Mouse (Mus musculus): ENCODE data around the gene Setd4. TPM values are rescaled to one million over a fixed set of nuclear protein-coding genes. Genes with fewer than 3 reads are reported as not detected.
"Not testable (repeated sequence)": the region's sequence is repeated elsewhere in the genome, so short reads cannot be mapped to it uniquely, and the experiment has no call there.

Gene Setd4
- total RNA-seq (2021): 10 to 100 TPM in 1 of 2 experiments, 1 to 10 TPM in 1; 7.0 to 11.6 TPM

GRCm38 (mm10) chr16:93603439-93604212 lies at the start of gene Setd4:
Gene Setd4, minus strand, starts transcription at chr16:93604063.
- DNase-seq (ENCODE audit: extremely low spot score in 1 of 2, low spot score in 1 of 2): peak; percentile 88 to 92

DNA sequence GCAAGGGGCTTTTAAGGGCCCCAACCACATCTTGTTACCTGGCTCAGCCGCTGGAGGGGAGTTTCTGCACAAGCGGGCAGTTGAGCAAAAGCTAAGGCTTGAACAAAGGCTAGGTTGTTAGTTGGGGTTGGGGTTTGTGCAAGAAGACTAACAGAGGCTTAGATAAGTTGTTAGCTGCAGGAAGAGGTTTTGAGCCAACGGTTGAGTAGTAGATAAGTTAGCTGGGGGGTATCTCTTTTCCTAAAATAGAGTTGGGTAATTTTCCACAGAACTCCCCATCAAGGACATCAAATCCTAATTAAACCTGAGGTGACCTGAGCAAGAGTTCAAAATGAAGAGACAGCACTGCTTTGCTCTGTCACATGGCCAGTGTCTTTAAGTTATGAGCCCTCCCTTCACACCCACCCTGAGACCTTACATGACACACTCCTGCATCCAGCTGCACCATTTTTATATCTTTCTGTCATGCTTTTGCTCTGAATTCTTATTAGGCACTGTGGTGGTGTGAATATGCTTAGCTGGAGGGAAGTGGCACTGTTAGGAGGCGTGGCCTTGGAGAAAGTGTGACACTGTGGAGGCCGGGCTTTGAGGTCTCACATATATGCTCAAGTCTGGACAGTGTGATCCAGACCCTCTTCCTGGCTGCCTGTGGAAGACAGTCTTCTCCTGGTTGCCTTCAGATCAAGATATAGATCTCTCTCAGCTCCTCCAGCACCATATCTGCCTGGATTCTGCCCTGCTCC lies 44.7 kb upstream of the Setd4 start:
- no peak for DNase-seq (ENCODE audit: extremely low spot score in 1 of 2, low spot score in 1 of 2)

DNA sequence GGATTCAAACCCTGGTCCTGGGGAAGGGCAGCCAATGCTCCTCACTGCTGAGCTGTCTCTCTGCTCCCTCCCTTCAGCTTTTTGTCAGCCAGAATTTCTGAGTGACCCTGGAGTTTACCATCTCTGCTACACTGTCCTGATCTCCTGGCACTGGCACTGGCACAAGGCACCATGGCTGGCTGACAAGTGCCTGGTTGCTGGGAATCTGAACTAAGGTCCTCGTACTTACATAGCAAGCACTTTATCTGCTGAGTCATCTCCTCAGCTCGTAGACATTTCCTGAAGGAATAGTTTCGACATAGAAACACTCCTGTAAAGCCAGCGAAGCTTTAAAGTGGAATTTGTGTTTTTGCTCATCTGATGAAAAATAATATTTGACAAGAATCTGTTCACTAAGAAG lies 40.1 kb upstream of the Setd4 start:
- DNase-seq (ENCODE audit: extremely low spot score in 1 of 2, low spot score in 1 of 2): no peak

DNA sequence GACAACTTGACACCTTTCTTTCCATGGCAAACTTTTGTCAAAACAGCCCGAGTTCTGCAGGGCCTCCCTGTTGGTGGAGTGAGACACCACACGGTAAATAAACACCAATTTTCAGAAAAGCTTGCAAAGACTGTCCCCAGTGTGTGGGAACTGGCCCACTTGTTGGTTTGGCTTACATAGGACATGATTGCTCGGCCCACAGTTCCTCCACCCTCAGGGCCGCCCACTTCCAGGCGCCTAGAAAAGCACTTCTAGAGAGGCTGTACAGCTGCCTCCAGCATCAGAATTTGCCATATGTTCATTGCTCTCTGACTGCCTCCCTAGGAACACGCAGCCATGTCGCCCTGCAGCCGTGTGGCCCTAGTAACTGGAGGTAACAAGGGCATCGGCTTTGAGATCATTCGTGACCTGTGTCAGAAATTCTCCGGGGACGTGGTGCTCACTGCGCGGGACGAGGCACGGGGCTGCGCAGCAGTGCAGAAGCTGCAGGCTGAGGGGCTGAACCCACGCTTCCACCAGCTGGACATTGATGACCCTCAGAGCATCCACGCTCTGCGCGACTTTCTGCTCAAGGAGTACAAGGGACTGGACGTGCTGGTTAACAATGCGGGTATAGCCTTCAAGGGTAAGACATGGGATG lies 24.0 kb upstream of the Setd4 start, which contains the start of gene Gm5678:
Gm5678 (plus strand) TSS at position 337 of the 640 bp plus-strand sequence.
- DNase-seq (ENCODE audit: extremely low spot score in 1 of 2, low spot score in 1 of 2): no peak

- peak in 1 of 2 experiments; percentile 38 for DNase-seq (ENCODE audit: extremely low spot score in 1 of 2, low spot score in 1 of 2)
Observed at GRCm38 (mm10) chr16:93626745-93627144, 22.9 kb upstream of the Setd4 start.

DNA sequence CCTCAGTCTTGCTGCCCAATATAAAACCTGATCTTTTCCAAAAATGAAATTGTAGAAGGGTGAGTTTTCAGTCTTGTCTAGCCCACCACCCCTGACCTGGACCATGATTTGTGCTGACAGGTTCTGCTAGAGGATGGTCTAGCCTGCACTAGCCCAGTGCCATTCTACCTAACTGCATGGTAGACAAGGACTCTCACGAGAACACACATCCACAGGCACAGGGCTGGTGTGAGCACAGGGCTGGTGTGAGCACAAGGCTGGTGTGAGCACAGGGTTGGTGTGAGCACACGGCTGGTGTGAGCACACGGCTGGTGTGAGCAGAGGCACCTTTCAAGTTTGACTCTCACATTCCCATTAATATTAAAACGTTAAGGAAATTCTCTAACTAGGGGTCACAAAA lies 20.8 kb upstream of the Setd4 start:
- DNase-seq (ENCODE audit: extremely low spot score in 1 of 2, low spot score in 1 of 2): no peak

- not testable (repeated sequence) for DNase-seq (ENCODE audit: extremely low spot score in 1 of 2, low spot score in 1 of 2)
Observed at GRCm38 (mm10) chr16:93623759-93624158, 19.9 kb upstream of the Setd4 start.

DNA sequence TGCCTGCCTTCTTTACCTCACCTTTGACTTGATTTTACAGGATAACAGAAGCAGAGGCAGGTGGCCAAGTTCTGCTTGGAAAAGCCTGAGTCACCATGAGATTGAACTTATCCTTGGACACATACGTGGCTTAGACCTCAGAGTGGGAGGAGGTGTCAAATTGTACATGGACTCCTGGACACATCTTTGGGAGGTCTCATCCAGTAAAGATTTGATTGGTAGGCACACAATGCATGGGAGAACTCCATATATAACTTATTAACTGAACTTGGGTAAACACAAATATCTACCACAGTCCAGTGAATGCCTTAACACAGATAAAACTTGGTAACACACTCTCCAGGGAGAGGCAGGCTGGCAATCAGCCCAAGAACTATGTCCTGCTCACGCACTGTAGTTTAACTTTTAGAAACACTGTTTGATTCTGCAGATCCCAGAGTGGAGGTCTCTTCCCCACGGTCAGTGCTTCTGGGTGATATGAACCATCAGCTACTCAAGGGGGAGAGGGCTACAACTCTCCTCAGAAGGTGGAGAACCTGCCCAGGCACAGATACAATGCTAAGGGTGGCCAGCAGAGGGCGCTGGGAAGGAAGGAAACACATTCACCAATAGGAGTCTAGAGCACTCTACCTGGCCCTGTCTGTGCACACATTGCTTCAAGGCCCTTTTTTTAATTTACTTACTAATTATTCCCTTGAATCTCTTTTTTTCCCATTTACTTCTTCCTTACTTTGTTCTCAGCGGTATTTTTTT lies 11.4 kb upstream of the Setd4 start:
- peak; percentile 51 to 75 for DNase-seq (ENCODE audit: extremely low spot score in 1 of 2, low spot score in 1 of 2)

GRCm38 (mm10) chr16:93610961-93611360 lies 7.1 kb upstream of the Setd4 start:
- no peak for DNase-seq (ENCODE audit: extremely low spot score in 1 of 2, low spot score in 1 of 2)

GRCm38 (mm10) chr16:93609796-93610195 lies 5.9 kb upstream of the Setd4 start:
- no peak for DNase-seq (ENCODE audit: extremely low spot score in 1 of 2, low spot score in 1 of 2)

- no peak for DNase-seq (ENCODE audit: extremely low spot score in 1 of 2, low spot score in 1 of 2)
Observed at GRCm38 (mm10) chr16:93608731-93609130, 4.9 kb upstream of the Setd4 start.

DNA sequence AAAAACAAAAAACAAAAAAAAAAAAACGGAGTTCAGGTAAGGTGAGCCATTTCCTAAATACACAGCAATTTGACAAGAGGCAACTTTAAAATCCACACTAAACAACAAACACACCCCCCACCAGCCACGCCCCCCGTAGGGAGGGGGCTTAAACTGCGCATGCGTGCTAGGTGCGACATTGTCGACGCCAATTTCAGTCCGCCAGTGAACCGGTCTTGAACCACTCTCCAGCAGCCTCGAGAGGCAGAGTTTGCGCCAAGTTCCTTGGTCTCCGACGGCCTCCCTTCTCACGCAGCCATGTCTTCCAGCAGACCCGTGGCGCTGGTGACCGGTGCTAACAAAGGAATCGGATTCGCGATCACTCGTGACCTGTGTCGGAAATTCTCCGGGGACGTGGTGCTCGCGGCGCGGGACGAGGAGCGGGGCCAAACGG lies 3.8 kb upstream of the Setd4 start:
- peak; percentile 64 to 69 for DNase-seq (ENCODE audit: extremely low spot score in 1 of 2, low spot score in 1 of 2)

- no peak for DNase-seq (ENCODE audit: extremely low spot score in 1 of 2, low spot score in 1 of 2)
Observed at GRCm38 (mm10) chr16:93606146-93606545, 2.3 kb upstream of the Setd4 start.

DNA sequence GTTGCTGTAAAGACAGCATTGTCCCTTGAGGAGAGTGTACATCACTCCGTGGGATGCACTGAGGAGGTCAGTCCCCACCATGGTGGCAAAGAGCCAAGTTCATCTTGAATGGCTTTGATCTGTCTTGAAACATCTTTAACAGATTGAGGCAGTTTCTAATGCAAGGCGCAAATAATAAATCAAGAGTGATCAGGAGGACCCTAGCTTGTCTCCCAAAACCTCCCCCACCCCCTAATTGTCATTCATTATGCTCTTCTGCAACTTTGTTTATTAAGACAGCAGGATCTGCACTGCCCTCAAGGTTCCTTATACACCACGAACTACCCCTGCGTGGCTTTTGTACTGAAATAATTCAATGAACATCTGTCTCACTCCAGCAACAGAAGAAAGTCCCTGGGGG lies 1.7 kb upstream of the Setd4 start, which contains the start of gene Cbr1:
Cbr1 (plus strand) TSS at position 301 of the 400 bp plus-strand sequence.
- DNase-seq (ENCODE audit: extremely low spot score in 1 of 2, low spot score in 1 of 2): no peak

DNA sequence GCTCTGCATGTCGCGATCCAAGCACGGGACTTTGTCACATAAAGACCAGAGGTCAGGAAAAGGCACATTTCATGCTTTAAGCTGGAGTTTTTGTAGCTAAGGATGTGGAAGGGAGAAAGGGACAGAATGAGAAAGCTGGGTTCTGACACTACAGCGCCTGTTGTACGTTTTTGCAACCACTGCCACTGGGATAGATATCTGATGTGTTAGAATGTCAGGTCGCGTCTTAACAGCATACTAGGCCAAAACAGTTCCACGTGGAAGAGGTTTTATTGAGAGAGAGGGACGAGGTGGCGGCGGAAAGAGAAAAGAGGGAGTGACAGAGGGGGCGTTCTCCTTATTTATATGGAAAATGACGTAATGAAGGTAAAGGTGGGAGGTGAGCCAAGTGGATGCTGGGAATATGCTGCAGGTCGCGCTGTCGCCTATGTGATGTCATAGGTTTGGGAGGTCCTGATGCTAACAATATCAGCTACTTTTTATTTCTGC lies 662 bp upstream of the Setd4 start:
- DNase-seq (ENCODE audit: extremely low spot score in 1 of 2, low spot score in 1 of 2): peak in 1 of 2 experiments; percentile 13

DNA sequence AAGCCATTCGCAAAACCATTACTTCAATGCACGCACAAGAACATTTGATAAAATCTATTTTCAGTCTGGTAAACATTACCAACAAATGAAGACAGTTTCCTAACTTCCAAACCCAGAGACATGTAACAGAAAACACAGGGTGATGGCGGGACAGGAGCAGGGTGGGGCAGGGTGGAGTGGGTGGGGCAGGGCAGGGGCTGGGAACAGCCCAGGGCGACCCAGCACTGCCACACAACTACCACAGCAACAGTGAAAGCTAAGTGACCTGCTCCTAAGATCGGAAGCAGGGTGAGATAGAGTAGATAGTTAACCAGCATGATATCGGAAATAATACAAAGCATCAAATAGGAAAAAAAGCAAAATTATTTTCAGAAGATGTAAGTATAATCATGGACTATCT lies 4.4 kb downstream of the Setd4 start:
- DNase-seq (ENCODE audit: extremely low spot score in 1 of 2, low spot score in 1 of 2): no peak

DNA sequence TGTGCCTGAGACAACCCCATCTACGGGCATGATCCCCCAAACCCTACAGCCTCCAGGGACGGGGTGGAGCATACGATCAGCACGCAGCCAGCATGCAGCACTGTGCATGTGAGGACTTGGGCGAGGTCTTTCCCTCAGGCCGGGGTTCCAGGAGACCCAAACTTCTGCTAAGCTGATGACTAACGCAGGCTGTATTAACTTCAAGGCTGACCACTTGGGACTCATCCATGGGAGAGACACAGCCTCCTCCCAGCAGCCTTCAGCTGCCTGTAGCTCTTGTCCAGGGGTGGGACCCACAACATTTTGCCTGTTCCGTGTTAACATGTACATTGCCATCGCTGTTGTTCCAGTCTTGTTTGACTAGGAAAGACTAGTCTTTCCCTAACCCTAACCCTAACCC lies 6.3 kb downstream of the Setd4 start:
- no peak for DNase-seq (ENCODE audit: extremely low spot score in 1 of 2, low spot score in 1 of 2)

DNA sequence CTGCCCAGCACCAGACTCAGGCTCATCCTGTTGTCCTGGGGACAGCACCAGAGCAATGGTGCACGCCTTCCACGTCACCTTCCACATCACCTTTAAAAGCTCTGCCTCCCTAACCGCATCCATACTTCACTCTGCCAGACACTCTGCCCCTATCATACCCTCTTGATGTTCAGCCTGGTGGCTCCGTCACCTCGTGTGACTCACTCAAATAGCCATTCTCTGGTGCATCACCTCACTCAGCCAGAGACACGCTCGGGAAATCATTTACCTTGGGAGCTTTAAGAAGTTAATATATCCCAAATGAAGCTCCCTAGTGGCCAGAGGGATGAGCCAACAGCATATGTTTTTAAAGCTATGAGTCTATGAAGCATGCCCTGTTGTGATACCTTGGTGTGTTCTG lies 7.1 kb downstream of the Setd4 start:
- no peak for DNase-seq (ENCODE audit: extremely low spot score in 1 of 2, low spot score in 1 of 2)

- no peak for DNase-seq (ENCODE audit: extremely low spot score in 1 of 2, low spot score in 1 of 2)
Observed at GRCm38 (mm10) chr16:93595766-93596165, 8.1 kb downstream of the Setd4 start.

DNA sequence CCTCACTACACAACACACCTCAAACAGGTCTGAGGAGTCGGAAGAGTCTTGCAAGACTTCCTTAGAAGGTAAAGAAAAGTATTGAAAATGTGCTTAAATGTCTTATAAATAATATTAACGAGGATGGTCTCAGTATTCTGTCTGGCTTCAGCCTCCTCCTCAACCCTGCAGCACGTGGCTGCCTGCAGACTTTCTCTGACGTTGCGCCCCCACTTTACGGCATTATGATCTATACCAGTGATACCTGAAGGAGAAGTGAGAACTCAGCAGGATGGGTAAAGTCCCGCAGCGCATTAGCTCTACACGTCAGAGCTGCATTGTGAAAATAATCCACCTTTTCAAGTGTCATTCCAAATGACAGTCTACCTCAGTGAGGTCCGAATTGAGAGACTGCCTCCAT lies 9.4 kb downstream of the Setd4 start:
- DNase-seq (ENCODE audit: extremely low spot score in 1 of 2, low spot score in 1 of 2): no peak
